Mouse (Mus musculus): ENCODE results near the gene Cyp1a1. TPM values are rescaled to one million over a fixed set of nuclear protein-coding genes. Genes with fewer than 3 reads are reported as not detected.

Gene Cyp1a1
- polyA plus RNA-seq, 1 experiment, result 0.08 TPM

DNA sequence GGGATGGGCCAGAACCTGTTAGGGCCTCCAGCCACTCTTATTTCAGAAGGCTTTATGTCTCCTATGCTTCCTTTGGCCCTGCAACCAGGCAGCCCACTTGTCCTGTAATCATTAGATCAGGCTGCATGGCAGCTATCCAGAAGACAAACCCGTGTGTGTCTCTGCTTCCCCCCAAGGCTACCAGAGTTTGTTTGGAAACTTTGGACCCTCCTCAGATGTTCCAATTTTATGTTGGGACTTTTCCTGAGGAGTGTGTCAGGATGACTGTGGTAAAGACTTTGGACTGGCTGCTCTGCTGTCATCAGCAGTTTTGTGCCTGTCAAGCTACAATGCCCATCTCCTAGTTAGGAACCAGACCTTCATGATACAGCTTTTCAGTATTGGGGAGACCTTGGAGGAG is 61.1 kb downstream of the Cyp1a1 start:
- DNase-seq (ENCODE audit: extremely low spot score in 1 of 2, low spot score in 1 of 2), result no peak

GRCm38 (mm10) chr9:57750901-57751300 is 63.2 kb downstream of the Cyp1a1 start:
- no peak for DNase-seq (ENCODE audit: extremely low spot score in 1 of 2, low spot score in 1 of 2)

Other genes starting within 250 kb of the Cyp1a1 start
- 23.3 and 24.5 TPM in 2 replicates for gene Ppcdc, start 247.8 kb upstream of the Cyp1a1 start, polyA plus RNA-seq (2012; rRNA removed)
- 343 and 371 TPM in 2 replicates for gene Scamp5, start 219.9 kb upstream of the Cyp1a1 start, polyA plus RNA-seq (2012; rRNA removed)
- 32.6 and 46.9 TPM in 2 replicates for gene Rpp25, start 183.9 kb upstream of the Cyp1a1 start, polyA plus RNA-seq (2012; rRNA removed)
- gene Cox5a, start 166.7 kb upstream of the Cyp1a1 start, polyA plus RNA-seq (2012; rRNA removed), result 416 and 459 TPM in 2 replicates
- 10.9 and 14.5 TPM in 2 replicates for gene Fam219b, start 150.4 kb upstream of the Cyp1a1 start, polyA plus RNA-seq (2012; rRNA removed)
- gene Mpi, start 135.2 kb upstream of the Cyp1a1 start, polyA plus RNA-seq (2012; rRNA removed), result 86.3 and 86.4 TPM in 2 replicates
- 47.8 and 49.7 TPM in 2 replicates for gene Scamp2, start 127.0 kb upstream of the Cyp1a1 start, polyA plus RNA-seq (2012; rRNA removed)
- gene Ulk3, start 98.5 kb upstream of the Cyp1a1 start, polyA plus RNA-seq (2012; rRNA removed), result 45.3 and 53.0 TPM in 2 replicates
- gene Cplx3, start 81.6 kb upstream of the Cyp1a1 start, polyA plus RNA-seq (2012; rRNA removed), result 17.6 and 18.4 TPM in 2 replicates
- 0.08 and 0.12 TPM in 2 replicates for gene Lman1l, start 67.2 kb upstream of the Cyp1a1 start, polyA plus RNA-seq (2012; rRNA removed)
- gene Csk, start 34.3 kb upstream of the Cyp1a1 start, polyA plus RNA-seq (2012; rRNA removed), result 66.1 and 86.0 TPM in 2 replicates
- 1.1 TPM in 1 of 2 replicates, not detected in the other for gene Cyp1a2, start 4.2 kb upstream of the Cyp1a1 start, polyA plus RNA-seq (2012; rRNA removed)
- 12.3 and 13.3 TPM in 2 replicates for gene Edc3, start 20.6 kb downstream of the Cyp1a1 start, polyA plus RNA-seq (2012; rRNA removed)
- gene Clk3, start 77.9 kb downstream of the Cyp1a1 start, polyA plus RNA-seq (2012; rRNA removed), result 156 and 191 TPM in 2 replicates
- gene Arid3b, start 148.9 kb downstream of the Cyp1a1 start, polyA plus RNA-seq (2012; rRNA removed), result 6.9 and 8.2 TPM in 2 replicates
- 118 and 126 TPM in 2 replicates for gene Ubl7, start 223.1 kb downstream of the Cyp1a1 start, polyA plus RNA-seq (2012; rRNA removed)

Measured in frontal cortex, adult 2 months (tissue).